Mouse (Mus musculus): ENCODE results near the gene Dusp18.

The Dusp18 gene

DNA sequence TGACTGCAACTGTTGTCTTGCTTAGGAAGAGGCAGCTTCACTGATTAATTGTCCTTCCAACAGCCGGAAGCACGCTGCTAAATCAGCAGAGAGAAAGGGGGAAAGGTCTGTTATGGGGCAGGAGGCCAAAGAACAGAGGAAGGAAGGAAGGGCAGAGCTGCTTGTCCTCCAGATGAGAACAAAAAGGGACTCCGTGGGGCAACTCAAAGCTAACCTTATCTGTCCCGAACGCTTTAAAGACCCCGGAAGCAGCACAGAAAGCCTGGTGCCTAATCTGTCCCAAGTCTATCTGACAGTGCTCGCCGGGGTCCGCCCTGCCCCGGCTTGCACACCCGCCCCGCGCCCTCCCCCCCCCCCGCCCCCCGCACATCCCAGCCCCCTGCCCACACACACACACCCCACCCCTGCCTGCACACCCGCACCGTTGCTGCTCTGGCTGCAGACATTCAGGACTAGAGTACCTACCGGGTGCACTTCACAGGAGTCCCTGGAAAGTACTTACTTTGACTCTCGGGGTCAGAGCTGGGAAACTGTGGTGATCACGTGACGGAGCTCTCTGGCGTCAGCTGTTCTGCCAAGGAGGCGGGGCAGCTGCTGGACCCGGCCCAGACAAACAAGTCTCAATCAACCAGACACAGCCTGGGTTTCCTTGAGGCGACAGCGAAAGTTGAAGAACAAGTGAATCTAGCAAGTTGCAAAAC, 36.6 kb downstream of the Dusp18 start, which contains the start of gene Tcn2:
Gene Tcn2 (minus strand): TSS at position 649 of the 701 bp plus-strand sequence.
- peak; percentile 92 for DNase-seq

GRCm38 (mm10) chr11:3933756-3934285, 38.8 kb downstream of the Dusp18 start:
- no peak for DNase-seq

DNA sequence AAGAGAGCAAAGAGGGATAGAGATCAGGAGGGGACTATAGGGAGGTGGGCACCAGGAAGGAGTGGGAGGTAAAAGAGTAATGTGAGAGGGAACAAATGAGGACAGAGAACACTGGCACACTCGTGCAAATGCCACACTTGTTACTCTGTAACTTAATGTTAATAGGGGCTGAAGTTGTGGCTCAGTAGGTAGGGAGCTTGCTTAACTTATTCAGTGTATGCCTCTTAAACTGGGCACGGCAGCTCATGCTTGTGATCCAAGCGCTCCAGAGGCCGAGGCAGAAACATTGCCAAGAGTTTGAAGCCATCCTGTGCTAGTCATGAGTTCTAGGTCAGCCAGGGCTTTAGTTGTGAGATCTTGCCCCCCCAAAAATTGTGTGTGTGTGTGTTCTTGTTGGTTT, 40.1 kb downstream of the Dusp18 start:
- DNase-seq = no peak

DNA sequence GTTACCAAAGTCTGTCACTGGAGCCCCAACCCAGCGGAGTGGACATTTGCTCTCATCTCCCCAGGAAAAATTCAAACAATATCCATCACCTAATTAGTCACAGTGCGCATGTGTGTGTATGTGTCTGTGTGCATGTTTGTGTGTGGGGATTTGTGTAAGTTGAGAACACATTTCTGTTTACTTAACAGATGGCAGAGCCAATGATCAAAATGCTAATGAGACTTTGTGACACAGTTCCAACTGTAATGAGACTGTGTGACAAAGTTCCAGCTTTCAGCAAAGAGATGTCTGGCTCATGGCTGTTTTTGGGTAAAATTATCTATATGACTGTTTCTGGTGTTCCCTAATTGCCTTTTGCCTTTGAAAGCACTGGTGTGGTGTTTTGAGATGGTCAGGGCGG, 41.3 kb downstream of the Dusp18 start:
- DNase-seq = no peak

- DNase-seq = no peak
These were observed 42.4 kb downstream of the Dusp18 start for GRCm38 (mm10) chr11:3937321-3937874.

DNA sequence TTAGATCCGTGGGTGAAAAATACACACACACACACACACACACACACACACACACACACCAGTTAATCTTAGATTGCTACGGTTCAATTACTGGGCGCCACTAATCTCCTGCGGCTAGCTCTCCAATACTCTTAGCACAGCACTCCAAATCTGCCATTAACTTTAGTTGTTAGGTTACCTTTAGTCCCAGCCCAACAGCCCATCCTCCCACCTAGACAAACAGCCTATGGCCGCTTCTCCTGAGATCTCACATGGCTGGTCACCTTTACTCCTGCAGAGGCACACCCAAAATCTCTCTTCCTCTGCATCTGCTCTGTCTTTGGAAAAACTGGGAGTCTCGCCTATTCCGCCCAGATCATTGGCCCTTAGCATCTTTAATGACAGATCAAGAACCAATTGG, 46.3 kb downstream of the Dusp18 start:
- no peak for DNase-seq

DNA sequence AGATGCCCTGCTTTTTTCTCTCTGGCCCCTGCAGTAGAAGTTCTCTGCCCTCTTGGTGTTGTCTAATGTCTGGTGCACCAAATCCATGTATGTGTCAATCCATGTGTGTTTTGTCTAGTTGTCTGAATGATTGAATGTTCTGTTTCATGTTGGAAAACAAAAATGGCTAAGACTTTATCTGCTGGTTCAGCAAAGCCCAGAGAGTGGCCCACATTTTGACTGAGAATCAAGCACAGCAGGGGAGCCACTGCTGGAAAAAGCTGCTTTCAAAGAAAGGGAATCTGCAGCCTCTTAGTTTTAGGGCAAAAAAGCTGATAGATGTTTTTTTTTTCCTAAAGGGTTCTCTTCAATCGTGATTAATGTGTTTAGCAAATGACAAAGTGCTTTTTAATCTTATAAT, 51.3 kb downstream of the Dusp18 start:
- no peak for DNase-seq

Data from embryo, embryonic 11 days (tissue).